Mouse (Mus musculus) layer of hippocampus, postnatal 10 days (tissue): ENCODE results near the gene Lamc3. TPM values are rescaled to one million over a fixed set of nuclear protein-coding genes. Genes with fewer than 3 reads are reported as not detected.

Source experiments
- DNase-seq, 2 experiments: peaks; one replicate each; pipeline ENCODE4 v3.0.0; 2021; ENCODE audit warnings: low spot score in 2 of 2
- total RNA-seq, 2 experiments: library from RNA; stranded (reverse); gene quantifications; 2 replicates each; pipeline ENCODE4 v1.2.3; 2021

Lamc3 gene
- total RNA-seq, 2 experiments from 2014 or later = 9.4 to 10.2 TPM

GRCm38 (mm10) chr2:31929664-31930063 lies 42.6 kb downstream of the Lamc3 start:
- DNase-seq = no peak

- no peak for DNase-seq
These were observed 47.5 kb downstream of the Lamc3 start for GRCm38 (mm10) chr2:31934551-31934950.

GRCm38 (mm10) chr2:31935054-31935453 lies 48.0 kb downstream of the Lamc3 start:
- no peak for DNase-seq

GRCm38 (mm10) chr2:31938298-31938697 lies 51.2 kb downstream of the Lamc3 start:
- DNase-seq = no peak

GRCm38 (mm10) chr2:31943011-31943410 lies 55.9 kb downstream of the Lamc3 start:
- DNase-seq = no peak

GRCm38 (mm10) chr2:31945580-31945979 lies 58.5 kb downstream of the Lamc3 start:
- no peak for DNase-seq

GRCm38 (mm10) chr2:31948392-31948791 lies 61.3 kb downstream of the Lamc3 start:
- no peak for DNase-seq

GRCm38 (mm10) chr2:31948801-31949200 lies 61.7 kb downstream of the Lamc3 start:
- no peak for DNase-seq

GRCm38 (mm10) chr2:31950058-31950871 lies 63.2 kb downstream of the Lamc3 start, which contains the start of gene Aif1l:
Aif1l (plus strand) TSS chr2:31950139.
- peak; percentile 59 to 74 for DNase-seq

GRCm38 (mm10) chr2:31950966-31951365 lies 63.9 kb downstream of the Lamc3 start:
- no peak for DNase-seq

GRCm38 (mm10) chr2:31952236-31952635 lies 65.1 kb downstream of the Lamc3 start:
- peak; percentile 41 to 43 for DNase-seq

GRCm38 (mm10) chr2:31952725-31953124 lies 65.6 kb downstream of the Lamc3 start:
- DNase-seq = no peak

GRCm38 (mm10) chr2:31953687-31954086 lies 66.6 kb downstream of the Lamc3 start:
- DNase-seq = no peak

GRCm38 (mm10) chr2:31954779-31955181 lies 67.7 kb downstream of the Lamc3 start:
- peak in 1 of 2 experiments; percentile 24 for DNase-seq

- no peak for DNase-seq
These were observed 68.6 kb downstream of the Lamc3 start for GRCm38 (mm10) chr2:31955686-31956085.

- DNase-seq = no peak
These were observed 70.1 kb downstream of the Lamc3 start for GRCm38 (mm10) chr2:31957211-31957610.

GRCm38 (mm10) chr2:31960986-31961385 lies 73.9 kb downstream of the Lamc3 start:
- DNase-seq = no peak

GRCm38 (mm10) chr2:31961791-31962222 lies 74.7 kb downstream of the Lamc3 start:
- DNase-seq = no peak

GRCm38 (mm10) chr2:31962501-31963224 lies 75.6 kb downstream of the Lamc3 start:
- peak; percentile 70 to 80 for DNase-seq

GRCm38 (mm10) chr2:31963491-31963890 lies 76.4 kb downstream of the Lamc3 start:
- peak in 1 of 2 experiments; percentile 27 for DNase-seq

GRCm38 (mm10) chr2:31964191-31964590 lies 77.1 kb downstream of the Lamc3 start:
- DNase-seq = no peak

GRCm38 (mm10) chr2:31965110-31965509 lies 78.0 kb downstream of the Lamc3 start:
- DNase-seq = peak; percentile 39 to 57
